Mouse (Mus musculus): ENCODE results near the gene Nans. TPM values are rescaled to one million over a fixed set of nuclear protein-coding genes. Genes with fewer than 3 reads are reported as not detected.

The Nans gene
- total RNA-seq (2023), result 28.3 to 39.5 TPM (median 37.7 TPM) in 4 replicates

DNA sequence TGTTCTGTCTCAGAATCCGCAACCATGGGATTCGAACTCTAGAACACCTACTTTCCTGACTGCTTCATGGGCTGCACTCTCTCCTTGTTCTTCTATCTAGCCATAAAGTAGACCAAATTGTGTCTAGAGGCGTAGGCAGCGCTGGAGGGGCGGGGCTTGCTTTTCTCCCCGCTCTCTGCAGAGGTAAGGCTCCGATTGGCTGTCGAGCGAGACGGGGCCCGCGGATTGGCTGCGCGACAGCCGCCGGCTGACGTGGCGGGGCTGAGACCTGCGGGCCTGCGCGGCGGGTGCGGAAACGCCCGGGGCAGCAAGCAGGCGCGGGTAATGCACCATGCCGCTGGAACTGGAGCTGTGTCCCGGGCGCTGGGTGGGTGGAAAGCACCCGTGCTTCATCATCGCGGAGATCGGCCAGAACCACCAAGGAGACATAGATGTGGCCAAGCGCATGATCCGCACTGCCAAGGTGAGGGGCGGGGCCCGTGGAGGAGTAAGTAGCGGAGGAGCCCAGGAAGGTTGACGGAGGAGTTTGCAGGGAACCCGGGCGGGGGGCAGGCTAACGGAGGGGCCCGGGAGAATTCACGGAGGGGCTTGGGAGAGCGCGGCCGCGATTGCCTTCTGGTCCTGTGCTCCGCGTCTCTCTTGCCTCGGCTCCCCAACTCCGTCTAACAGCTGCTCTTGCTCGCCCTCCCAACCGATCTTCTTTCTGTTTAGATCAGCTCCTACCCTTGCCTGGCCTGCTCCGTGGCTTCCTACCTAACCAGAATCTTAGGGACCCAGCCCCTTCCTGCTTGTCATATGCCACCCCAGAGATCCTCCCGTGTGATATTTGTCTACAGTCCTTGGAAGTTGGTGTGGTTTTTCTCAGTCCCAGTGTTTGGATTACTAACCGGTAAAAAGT is at the start of gene Nans:
TSS of gene Nans (plus strand) at position 221 of the 898 bp plus-strand sequence.

DNA sequence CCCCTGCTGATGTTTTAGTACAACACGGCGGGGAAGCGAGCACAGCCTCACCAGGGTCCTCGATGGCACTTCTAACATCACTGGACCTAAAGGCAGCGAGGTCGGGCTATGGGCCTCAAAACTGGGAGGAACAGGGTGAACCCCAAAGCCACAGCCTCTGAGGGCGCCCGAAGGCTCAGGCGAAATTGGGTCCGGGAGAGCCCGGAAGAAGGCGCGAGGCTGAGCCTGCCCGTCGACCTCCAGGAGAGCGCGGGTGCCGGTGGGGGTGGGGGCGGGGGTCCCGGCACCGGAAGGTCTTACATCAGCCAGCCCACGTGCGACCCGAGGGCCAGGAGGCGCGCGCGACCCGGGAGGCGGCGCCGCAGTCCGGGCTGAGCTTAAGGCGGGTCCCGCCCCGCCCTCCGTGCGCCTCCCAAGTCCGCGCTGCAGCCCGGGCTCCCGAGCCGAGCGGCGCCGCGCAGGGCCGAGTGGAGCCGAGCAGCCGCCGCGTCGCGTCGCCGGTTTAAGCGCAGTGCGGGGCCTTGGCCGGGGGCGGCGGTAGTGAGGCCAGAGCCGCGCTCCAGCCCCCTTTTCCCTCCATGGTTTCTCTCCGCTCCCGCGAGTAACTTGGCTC is 38.4 kb upstream of the Nans start, which contains the start of gene Anp32b:
TSS of gene Anp32b (plus strand) at position 384 of the 613 bp plus-strand sequence.

DNA sequence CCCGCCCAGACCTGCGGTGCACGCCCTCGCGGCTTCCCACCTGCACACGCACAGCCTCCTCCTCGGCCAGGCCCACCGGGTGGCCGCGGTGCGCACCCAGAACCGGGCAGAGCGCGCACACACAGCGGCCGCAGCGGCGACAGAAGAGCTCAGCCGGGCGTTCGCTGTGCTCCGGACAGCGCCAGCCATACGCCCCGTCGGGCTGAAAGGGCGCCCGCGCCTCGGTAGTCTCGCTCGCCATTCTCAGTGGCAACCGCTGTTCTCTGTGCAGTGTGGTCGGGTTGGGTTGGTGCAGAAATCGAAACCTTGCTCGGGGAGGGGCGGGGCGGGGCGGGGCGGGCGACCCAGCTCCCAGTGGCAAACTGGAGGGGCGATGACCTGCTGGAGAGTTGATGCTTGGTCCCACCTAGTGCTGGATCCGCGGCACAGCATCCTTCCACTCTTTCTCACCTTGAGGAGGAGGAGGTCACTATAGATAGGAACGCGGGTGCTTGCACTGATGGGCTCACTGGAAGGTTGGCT is 46.9 kb downstream of the Nans start, which contains the start of gene Trim14:
TSS of gene Trim14 (minus strand) at position 302 of the 522 bp plus-strand sequence.

Other genes with a start within 250 kb of the Nans start
- gene Foxe1, start 145.6 kb upstream of the Nans start, total RNA-seq (2023), result 0.19 TPM in 1 of 4 replicates, not detected in the others
- gene Trmo, start 99.8 kb upstream of the Nans start, total RNA-seq (2023), result 21.2 to 26.3 TPM (median 24.4 TPM) in 4 replicates
- gene Hemgn, start 75.7 kb upstream of the Nans start, total RNA-seq (2023), result 1.0 to 1.6 TPM (median 1.4 TPM) in 4 replicates
- 156 to 159 TPM (median 158 TPM) in 4 replicates for gene Anp32b, start 38.3 kb upstream of the Nans start, total RNA-seq (2023)
- gene Trim14, start 46.9 kb downstream of the Nans start, total RNA-seq (2023), result 59.1 to 65.9 TPM (median 59.9 TPM) in 4 replicates
- gene Coro2a, start 113.0 kb downstream of the Nans start, total RNA-seq (2023), result 39.7 to 45.9 TPM (median 42.7 TPM) in 4 replicates
- gene Tbc1d2, start 161.0 kb downstream of the Nans start, total RNA-seq (2023), result 0.55 to 0.77 TPM (median 0.72 TPM) in 4 replicates

Measured in B cell, adult 62 days (primary cell).